Mouse (Mus musculus) midbrain, postnatal 0 days (tissue): ENCODE data around the gene Pck1. TPM values are rescaled to one million over a fixed set of nuclear protein-coding genes. Genes with fewer than 3 reads are reported as not detected.
A peak's percentile ranks its signal among the peaks of the same experiment; 100 is the strongest.

Experiments used
- ATAC-seq: fragments of 200-750 bp; cut with Nextera tagmentation; 2 replicates; pipeline ENCODE4 v1.8.0; 2017; ENCODE audit warnings: moderate number of reproducible peaks, mild to moderate bottlenecking, moderate TSS enrichment, moderate library complexity; ENCODE audit not compliant: low FRiP score
- DNase-seq: peaks from one replicate; pipeline ENCODE4 v3.0.0-alpha.2; 2015; ENCODE audit warnings: low spot score
- H3K27ac ChIP-seq: fragments of 300-500 bp; sonication (generic); 2 replicates; pipeline ENCODE4 v1.5.1; 2014; ENCODE audit warnings: low read depth, mild to moderate bottlenecking, low read length, mixed read lengths
- H3K27me3 ChIP-seq: fragments of 300-500 bp; sonication (generic); 2 replicates; pipeline ENCODE4 v1.6.1; 2014; ENCODE audit warnings: low read length, control low read depth, mixed read lengths; ENCODE audit not compliant: insufficient read depth
- H3K36me3 ChIP-seq: fragments of 300-500 bp; sonication (generic); 2 replicates; pipeline ENCODE4 v1.6.1; 2014; ENCODE audit warnings: low read length, control low read depth, mixed read lengths; ENCODE audit not compliant: insufficient read depth
- H3K4me1 ChIP-seq: fragments of 300-500 bp; sonication (generic); 2 replicates; pipeline ENCODE4 v1.6.1; 2014; ENCODE audit warnings: mild to moderate bottlenecking, control low read depth, antibody characterized with exemption, low read length, mixed read lengths; ENCODE audit not compliant: insufficient read depth
- H3K4me2 ChIP-seq: fragments of 300-500 bp; sonication (generic); 2 replicates; pipeline ENCODE4 v1.6.1; 2014; ENCODE audit warnings: low read depth, mild to moderate bottlenecking, low read length, mixed read lengths; ENCODE audit not compliant: poor library complexity, severe bottlenecking
- H3K4me3 ChIP-seq: fragments of 300-500 bp; sonication (generic); 2 replicates; pipeline ENCODE4 v1.5.1; 2014; ENCODE audit warnings: low read depth, mild to moderate bottlenecking, low read length, moderate library complexity
- H3K9ac ChIP-seq: fragments of 300-500 bp; sonication (generic); replicated peaks from 2 replicates; pipeline ENCODE4 v1.6.1; 2014; ENCODE audit warnings: mild to moderate bottlenecking, low read length, moderate library complexity, mixed read lengths; ENCODE audit not compliant: poor library complexity, severe bottlenecking
- H3K9me3 ChIP-seq: fragments of 300-500 bp; sonication (generic); 2 replicates; pipeline ENCODE4 v1.6.1; 2016; ENCODE audit warnings: low read length, control low read depth
- CTCF ChIP-seq: IDR thresholded peaks from 2 replicates; pipeline ENCODE4 v1.5.1; 2016; ENCODE audit warnings: antibody characterized with exemption, mild to moderate bottlenecking
- WGBS: fragments of 180-500 bp; shearing (Covaris S2); extraction: QIAGEN DNeasy Blood & Tissue Kit; methylation state at CpG from one replicate; pipeline ENCODE4 v1.1.7; 2014; 5-methylcytosine and 5-hydroxymethylcytosine counted together
- polyA plus RNA-seq: library from polyadenylated mRNA; unstranded; fragments of >200 nt; fragmentation: Nextera tagmentation; extraction: Ambion mirVana; gene quantifications from 2 replicates; pipeline ENCODE4 v1.2.1, GENCODE M21; 2015
- total RNA-seq: library from RNA; depleted of rRNA; stranded (reverse); fragments of >200 nt; gene quantifications from 2 replicates; pipeline ENCODE4 v1.2.3, GENCODE M21; 2014

Pck1 gene
- total and polyA plus RNA-seq, 2 experiments from 2014 or later: 0.07 TPM; not detected in 1

GRCm38 (mm10) chr2:173168411-173168851, 15.6 kb downstream of the Pck1 start:
- Histone ChIP-seq H3K27me3 (no peaks in the 10 kb centered on the region), H3K4me3 (no peak overlapping the region), H3K36me3 (no peaks in the 10 kb centered on the region), H3K27ac (no peak overlapping the region), H3K4me1 (peaks cover 15% of the 10 kb centered on the region), H3K4me2 (no peak overlapping the region), H3K9ac (no peak overlapping the region), H3K9me3 (no peaks in the 10 kb centered on the region)
- ATAC-seq (no peak), DNase-seq (peak; percentile 65)
- TF ChIP-seq CTCF: no peak
- 54% methylated on average over 5 of the region's 5 CpGs for WGBS

DNA sequence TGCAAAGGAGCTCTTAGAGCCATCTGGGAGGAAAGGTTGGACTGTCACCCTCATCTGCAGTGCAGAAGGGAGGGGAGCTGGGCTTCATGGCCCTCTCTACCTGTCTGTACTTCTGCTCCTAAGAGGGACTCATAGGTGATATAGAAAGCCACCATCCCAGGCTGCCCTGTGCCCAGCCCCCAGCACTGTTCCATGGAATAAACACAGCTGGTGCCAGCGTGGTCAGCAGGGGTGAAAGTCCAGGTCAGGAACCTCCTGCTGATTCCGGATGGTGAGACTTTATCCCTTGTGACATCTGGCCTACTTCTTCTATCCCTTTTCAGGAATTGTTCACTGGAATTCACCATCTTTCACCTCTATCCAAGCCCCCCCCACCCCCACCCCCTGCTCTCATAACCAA, 17.2 kb downstream of the Pck1 start:
- 83% methylated on average over 2 of the region's 2 CpGs for WGBS
- Histone ChIP-seq H3K27me3 (no peaks in the 10 kb centered on the region), H3K4me2 (no peak overlapping the region), H3K9me3 (no peaks in the 10 kb centered on the region), H3K4me1 (peaks cover 15% of the 10 kb centered on the region), H3K27ac (no peak overlapping the region), H3K9ac (no peak overlapping the region), H3K4me3 (no peak overlapping the region), H3K36me3 (no peaks in the 10 kb centered on the region)
- no peak for TF ChIP-seq CTCF
- no peak for DNase-seq
- ATAC-seq: no peak

DNA sequence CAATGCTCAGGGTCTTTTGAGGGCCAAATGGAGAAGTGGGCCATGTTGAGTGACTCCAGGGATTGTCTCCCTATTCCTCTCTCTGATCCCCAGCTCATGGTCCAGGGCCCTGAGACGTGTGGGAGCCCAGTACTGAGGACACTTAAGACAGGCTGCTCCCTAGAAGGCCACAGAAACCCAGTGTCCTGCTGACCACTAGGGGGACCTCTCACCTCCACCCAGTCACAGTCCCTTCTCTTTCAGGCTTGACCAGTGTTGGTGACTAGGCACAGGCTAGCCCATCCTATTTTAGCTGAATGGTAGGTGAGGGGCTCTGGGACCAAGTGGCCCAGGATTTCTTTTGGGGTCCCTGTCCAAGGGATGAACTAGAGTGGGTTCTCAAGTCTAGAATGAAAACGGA, 17.9 kb downstream of the Pck1 start:
- no peaks in the 10 kb centered on the region for H3K27me3 ChIP-seq
- WGBS: 71% methylated on average over 2 of the region's 2 CpGs
- no peak overlapping the region for H3K27ac ChIP-seq
- no peak overlapping the region for H3K4me2 ChIP-seq
- ATAC-seq (no peak), DNase-seq (no peak)
- H3K36me3 ChIP-seq: no peaks in the 10 kb centered on the region
- peaks cover 15% of the 10 kb centered on the region for H3K4me1 ChIP-seq
- no peak overlapping the region for H3K4me3 ChIP-seq
- no peak overlapping the region for H3K9ac ChIP-seq
- H3K9me3 ChIP-seq: no peaks in the 10 kb centered on the region
- peak; percentile 53 for TF ChIP-seq CTCF

DNA sequence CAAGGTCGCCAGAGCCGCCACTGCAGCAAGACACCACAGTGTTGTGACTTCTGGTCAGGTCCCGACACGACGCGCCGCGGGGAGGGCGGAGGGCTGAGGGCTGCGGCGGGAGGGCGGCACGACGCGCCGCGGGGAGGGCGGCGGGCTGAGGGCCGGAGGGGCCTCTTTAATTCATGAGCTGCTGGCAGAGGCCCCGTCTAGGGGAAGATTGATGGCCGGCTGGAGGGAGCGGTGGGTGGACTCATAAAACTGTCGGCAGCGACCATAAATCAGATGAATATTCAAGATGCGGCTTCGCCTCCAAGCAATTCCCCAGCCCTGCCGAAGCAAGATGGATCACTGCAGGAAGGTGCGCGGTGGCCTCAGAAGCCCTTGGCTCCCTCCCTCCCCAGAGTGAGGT, 18.6 kb downstream of the Pck1 start:
- no peaks in the 10 kb centered on the region for H3K27me3 ChIP-seq
- no peaks in the 10 kb centered on the region for H3K36me3 ChIP-seq
- peak; percentile 74 for DNase-seq
- peak overlapping the region; percentile 50 for H3K4me2 ChIP-seq
- H3K9me3 ChIP-seq: no peaks in the 10 kb centered on the region
- H3K9ac ChIP-seq: 0 out of 2 replicates have a peak overlapping the region, but pooled peaks have one; percentile 39
- H3K4me3 ChIP-seq: peak overlapping the region; percentile 19; the same call in 1 of the 2 replicates
- H3K27ac ChIP-seq: no peak overlapping the region
- TF ChIP-seq CTCF: no peak
- H3K4me1 ChIP-seq: peaks cover 15% of the 10 kb centered on the region
- 2% methylated on average over 28 of the region's 30 CpGs for WGBS
- ATAC-seq: no peak

GRCm38 (mm10) chr2:173171956-173172355, 19.1 kb downstream of the Pck1 start:
- Histone ChIP-seq H3K36me3 (no peaks in the 10 kb centered on the region), H3K4me3 (no peak overlapping the region), H3K4me1 (peaks cover 15% of the 10 kb centered on the region), H3K4me2 (no peak overlapping the region; the same call in 1 of the 2 replicates), H3K27ac (no peak overlapping the region), H3K9ac (0 out of 2 replicates have a peak overlapping the region, but pooled peaks have one; percentile 39), H3K27me3 (no peaks in the 10 kb centered on the region), H3K9me3 (no peaks in the 10 kb centered on the region)
- 89% methylated on average over 5 of the region's 5 CpGs for WGBS
- TF ChIP-seq CTCF: no peak
- ATAC-seq (no peak), DNase-seq (no peak)

DNA sequence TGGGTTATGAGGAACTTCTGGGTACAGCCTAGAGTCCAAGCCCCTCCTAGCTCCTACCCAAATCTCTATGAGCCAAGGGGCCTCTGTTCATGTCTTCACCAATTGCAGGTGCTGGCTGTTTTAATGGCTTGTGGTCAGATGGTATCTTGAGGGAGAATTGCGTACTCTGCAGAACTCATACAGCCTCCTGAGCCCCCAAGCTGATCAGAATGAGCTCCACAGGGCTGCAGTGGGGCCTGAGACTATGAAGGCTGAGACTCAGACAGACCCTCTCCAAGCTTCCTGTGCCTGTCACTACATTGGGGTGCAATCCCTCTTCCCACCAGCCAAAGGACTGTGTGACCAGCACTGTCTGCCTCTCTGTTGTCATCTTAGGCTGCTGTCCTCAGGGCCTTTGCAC, 19.5 kb downstream of the Pck1 start:
- H3K4me1 ChIP-seq: peaks cover 15% of the 10 kb centered on the region
- no peaks in the 10 kb centered on the region for H3K9me3 ChIP-seq
- DNase-seq (no peak), ATAC-seq (no peak)
- H3K4me2 ChIP-seq: no peak overlapping the region
- H3K36me3 ChIP-seq: no peaks in the 10 kb centered on the region
- H3K27ac ChIP-seq: 0 out of 2 replicates have a peak overlapping the region, but pooled peaks have one; percentile 62
- H3K27me3 ChIP-seq: no peaks in the 10 kb centered on the region
- no peak for TF ChIP-seq CTCF
- H3K4me3 ChIP-seq: no peak overlapping the region
- 95% methylated on average over 1 of the region's 1 CpGs for WGBS
- H3K9ac ChIP-seq: no peak overlapping the region
